Mouse (Mus musculus) adrenal gland, postnatal 4 days (tissue): Measurements from ENCODE around the gene Mss51. TPM values are rescaled to one million over a fixed set of nuclear protein-coding genes. Genes with fewer than 3 reads are reported as not detected.
A peak's percentile ranks its signal among the peaks of the same experiment; 100 is the strongest.

Experiments
- DNase-seq, 2 experiments: peaks; one replicate each; pipeline ENCODE4 v3.0.0; 2021 to 2022; ENCODE audit warnings: low spot score in 2 of 2, mixed read lengths in 2 of 2
- total RNA-seq, 2 experiments: library from RNA; stranded (reverse); gene quantifications; 2 replicates each; pipeline ENCODE4 v1.2.3; 2021

Gene Mss51
- total RNA-seq, 2 experiments from 2014 or later, result 2.2 to 2.6 TPM

GRCm38 (mm10) chr14:20452929-20453328 is 43.8 kb downstream of the Mss51 start:
- DNase-seq, result no peak

GRCm38 (mm10) chr14:20451765-20452331 is 44.9 kb downstream of the Mss51 start, which contains the start of gene Cfap70:
TSS of gene Cfap70 (minus strand) at chr14:20452226.
- DNase-seq, result peak; percentile 24 to 33

- no peak for DNase-seq
These were observed 45.4 kb downstream of the Mss51 start for GRCm38 (mm10) chr14:20451302-20451701.

GRCm38 (mm10) chr14:20447209-20447608 is 49.5 kb downstream of the Mss51 start:
- DNase-seq, result no peak

- DNase-seq, result no peak
These were observed 54.4 kb downstream of the Mss51 start for GRCm38 (mm10) chr14:20442252-20442651.

- no peak for DNase-seq
These were observed 59.7 kb downstream of the Mss51 start for GRCm38 (mm10) chr14:20436976-20437375.

Other genes with a start within 250 kb of the Mss51 start
- 1 to 10 TPM in 1 of 2 experiments, under 1 TPM in 1; 0.14 to 3.5 TPM for gene Kcnk16, start 227.7 kb downstream of the Mss51 start, total RNA-seq
- 10 to 100 TPM; 32.8 to 44.5 TPM for gene Nudt13, start 202.2 kb downstream of the Mss51 start, total RNA-seq
- 10 to 100 TPM; 41.5 to 44.5 TPM for gene Ecd, start 148.8 kb downstream of the Mss51 start, total RNA-seq
- gene Fam149b, start 148.7 kb downstream of the Mss51 start, total RNA-seq, result 10 to 100 TPM; 37.2 to 44.3 TPM
- gene Dnajc9, start 108.0 kb downstream of the Mss51 start, total RNA-seq, result 10 to 100 TPM; 58.4 to 62.8 TPM
- gene Mrps16, start 103.3 kb downstream of the Mss51 start, total RNA-seq, result 10 to 100 TPM; 73.0 to 74.9 TPM
- gene Cfap70, start 44.7 kb downstream of the Mss51 start, total RNA-seq, result 1 to 10 TPM; 1.7 to 5.2 TPM
- gene Anxa7, start 16.8 kb downstream of the Mss51 start, total RNA-seq, result 10 to 100 TPM; 81.0 to 81.8 TPM
- 10 to 100 TPM; 87.7 to 95.3 TPM for gene Ppp3cb, start 49.7 kb upstream of the Mss51 start, total RNA-seq
- gene Usp54, start 144.2 kb upstream of the Mss51 start, total RNA-seq, result 10 to 100 TPM; 20.0 to 20.4 TPM
- gene Myoz1, start 159.6 kb upstream of the Mss51 start, total RNA-seq, result 10 to 100 TPM; 11.0 to 25.8 TPM
- gene Synpo2l, start 171.5 kb upstream of the Mss51 start, total RNA-seq, result 10 to 100 TPM in 1 of 2 experiments, 1 to 10 TPM in 1; 3.6 to 11.8 TPM
- gene Sec24c, start 177.4 kb upstream of the Mss51 start, total RNA-seq, result 100 to 1,000 TPM; 137 to 140 TPM
- gene Fut11, start 198.1 kb upstream of the Mss51 start, total RNA-seq, result 10 to 100 TPM; 25.9 to 26.1 TPM
- 10 to 100 TPM; 76.1 to 88.5 TPM for gene Chchd1, start 206.1 kb upstream of the Mss51 start, total RNA-seq
- gene Zswim8, start 210.7 kb upstream of the Mss51 start, total RNA-seq, result 100 to 1,000 TPM; 136 to 151 TPM
- 10 to 100 TPM; 46.4 to 49.0 TPM for gene Ndst2, start 237.7 kb upstream of the Mss51 start, total RNA-seq